Mouse (Mus musculus) MEL (cell line): ENCODE measurements around the gene 2510002D24Rik. TPM values are rescaled to one million over a fixed set of nuclear protein-coding genes. Genes with fewer than 3 reads are reported as not detected.
A peak's percentile ranks its signal among the peaks of the same experiment; 100 is the strongest.

Source experiments
- DNase-seq: peaks from one replicate; pipeline ENCODE4 v3.0.0; 2011; ENCODE audit warnings: low read depth, low spot score
- H3K27ac ChIP-seq: 2 replicates; pipeline ENCODE4 v1.5.1; 2012; ENCODE audit warnings: low read depth, mild to moderate bottlenecking, control low read depth, low read length, moderate library complexity; ENCODE audit not compliant: control insufficient read depth
- H3K27me3 ChIP-seq, 2 experiments: fragments of 150-350 bp in 1 of 2; sonication (generic) in 1 of 2; 2 replicates each; pipeline ENCODE4 v1.6.1; 2012; ENCODE audit warnings: low read length in 2 of 2, mild to moderate bottlenecking in 2 of 2, improper control_type of control experiment in 1 of 2, moderate library complexity in 1 of 2; ENCODE audit not compliant: insufficient read depth in 2 of 2, control insufficient read depth in 1 of 2
- H3K36me3 ChIP-seq, 2 experiments: 2 replicates each; pipeline ENCODE4 v1.6.1; 2012 to 2014; ENCODE audit warnings: low read length in 2 of 2, improper control_type of control experiment in 1 of 2, inconsistent platforms in 1 of 2, mild to moderate bottlenecking in 1 of 2; ENCODE audit not compliant: insufficient read depth in 2 of 2, control insufficient read depth in 1 of 2
- H3K4me1 ChIP-seq, 2 experiments: fragments of 150-350 bp in 1 of 2; sonication (generic) in 1 of 2; 2 replicates each; pipeline ENCODE4 v1.6.1; 2012; ENCODE audit warnings: low read length in 2 of 2, improper control_type of control experiment in 1 of 2, mild to moderate bottlenecking in 1 of 2; ENCODE audit not compliant: insufficient read depth in 2 of 2, control insufficient read depth in 1 of 2
- H3K4me3 ChIP-seq, 2 experiments: fragments of 150-350 bp in 1 of 2; sonication (generic) in 1 of 2; 2 replicates each; pipeline ENCODE4 v1.5.1; 2012; ENCODE audit warnings: low read depth in 2 of 2, low read length in 2 of 2, mild to moderate bottlenecking in 2 of 2, moderate library complexity in 2 of 2, control low read depth in 1 of 2, improper control_type of control experiment in 1 of 2; ENCODE audit not compliant: control insufficient read depth in 1 of 2, insufficient read depth in 1 of 2
- H3K79me2 ChIP-seq: 2 replicates; pipeline ENCODE4 v1.6.1; 2012; ENCODE audit warnings: mild to moderate bottlenecking, low read length, moderate library complexity; ENCODE audit not compliant: control insufficient read depth, poor library complexity, insufficient read depth
- H3K9ac ChIP-seq: 2 replicates; pipeline ENCODE4 v1.6.1; 2012; ENCODE audit warnings: low read depth, mild to moderate bottlenecking, control low read depth, low read length, moderate library complexity; ENCODE audit not compliant: control insufficient read depth, poor library complexity, severe bottlenecking
- H3K9me3 ChIP-seq: fragments of 150-350 bp; sonication (generic); replicated peaks from 2 replicates; pipeline ENCODE4 v1.6.1; 2012; ENCODE audit warnings: mild to moderate bottlenecking, low read length, improper control_type of control experiment, moderate library complexity; ENCODE audit not compliant: insufficient read depth
- BHLHE40 ChIP-seq: IDR thresholded peaks from 2 replicates; pipeline ENCODE4 v1.6.1; 2012; ENCODE audit warnings: low read depth, mild to moderate bottlenecking, inconsistent platforms, low read length, improper control_type of control experiment, borderline replicate concordance
- CTCF ChIP-seq, 3 experiments: IDR thresholded peaks in 2 of 3; conservative IDR thresholded peaks in 1 of 3; 2 replicates each; pipeline ENCODE4 v1.5.1; 2011 to 2012; ENCODE audit warnings: low read length in 3 of 3, low read depth in 2 of 3, mild to moderate bottlenecking in 2 of 3, improper control_type of control experiment in 1 of 3, inconsistent platforms in 1 of 3, mixed read lengths in 1 of 3, moderate library complexity in 1 of 3; ENCODE audit not compliant: control insufficient read depth in 1 of 3, insufficient read depth in 1 of 3, poor library complexity in 1 of 3, severe bottlenecking in 1 of 3
- E2F4 ChIP-seq: IDR thresholded peaks from 2 replicates; pipeline ENCODE4 v1.6.1; 2011; ENCODE audit warnings: low read depth, low read length, improper control_type of control experiment, borderline replicate concordance
- ELF1 ChIP-seq: IDR thresholded peaks from 2 replicates; pipeline ENCODE4 v1.6.1; 2014; ENCODE audit warnings: low read depth, mild to moderate bottlenecking, inconsistent platforms, low read length, improper control_type of control experiment, moderate library complexity
- EP300 ChIP-seq, 2 experiments: IDR thresholded peaks; 2 replicates each; pipeline ENCODE4 v1.6.1; 2011; ENCODE audit warnings: improper control_type of control experiment in 2 of 2, low read length in 2 of 2, low read depth in 1 of 2, mild to moderate bottlenecking in 1 of 2
- ETS1 ChIP-seq: IDR thresholded peaks from 2 replicates; pipeline ENCODE4 v1.6.1; 2012; ENCODE audit warnings: low read depth, mild to moderate bottlenecking, inconsistent platforms, low read length, improper control_type of control experiment, moderate library complexity
- KAT2A ChIP-seq: conservative IDR thresholded peaks from 2 replicates; pipeline ENCODE4 v1.6.1; 2012; ENCODE audit warnings: low read depth, low read length, improper control_type of control experiment, inconsistent platforms
- MAFK ChIP-seq: IDR thresholded peaks from 2 replicates; pipeline ENCODE4 v1.6.1; 2011; ENCODE audit warnings: low read depth, mild to moderate bottlenecking, low read length, improper control_type of control experiment, borderline replicate concordance
- MAX ChIP-seq: IDR thresholded peaks from 2 replicates; pipeline ENCODE4 v1.6.1; 2011; ENCODE audit warnings: low read length, improper control_type of control experiment
- MAZ ChIP-seq: IDR thresholded peaks from 2 replicates; pipeline ENCODE4 v1.6.1; 2012; ENCODE audit warnings: low read depth, mild to moderate bottlenecking, inconsistent platforms, low read length, improper control_type of control experiment
- MEF2A ChIP-seq: IDR thresholded peaks from 2 replicates; pipeline ENCODE4 v1.6.1; 2014; ENCODE audit warnings: low read depth, mild to moderate bottlenecking, inconsistent platforms, low read length, improper control_type of control experiment; ENCODE audit not compliant: poor library complexity, insufficient replicate concordance, severe bottlenecking; ENCODE audit errors: extremely low read depth
- MYB ChIP-seq: IDR thresholded peaks from 2 replicates; pipeline ENCODE4 v1.6.1; 2011; ENCODE audit warnings: mild to moderate bottlenecking, low read depth, low read length, improper control_type of control experiment
- MYC ChIP-seq: IDR thresholded peaks from 2 replicates; pipeline ENCODE4 v1.6.1; 2011; ENCODE audit warnings: low read depth, mild to moderate bottlenecking, low read length, improper control_type of control experiment, moderate library complexity
- NELFE ChIP-seq: IDR thresholded peaks from 2 replicates; pipeline ENCODE4 v1.6.1; 2011; ENCODE audit warnings: low read depth, low read length, improper control_type of control experiment
- NRF1 ChIP-seq: IDR thresholded peaks from 2 replicates; pipeline ENCODE4 v1.6.1; 2014; ENCODE audit warnings: low read depth, mild to moderate bottlenecking, inconsistent platforms, low read length, improper control_type of control experiment, moderate library complexity; ENCODE audit not compliant: poor library complexity, insufficient read depth, severe bottlenecking
- POLR2A ChIP-seq, 2 experiments: IDR thresholded peaks; 2 replicates each; pipeline ENCODE4 v1.6.1; 2011 to 2012; ENCODE audit warnings: low read length in 2 of 2, mild to moderate bottlenecking in 2 of 2, control low read depth in 1 of 2, improper control_type of control experiment in 1 of 2, low read depth in 1 of 2, moderate library complexity in 1 of 2; ENCODE audit not compliant: control insufficient read depth in 1 of 2, insufficient read depth in 1 of 2, poor library complexity in 1 of 2
- POLR2AphosphoS2 ChIP-seq: IDR thresholded peaks from 2 replicates; pipeline ENCODE4 v1.6.1; 2011; ENCODE audit warnings: low read length, improper control_type of control experiment
- POLR2AphosphoS5 ChIP-seq: IDR thresholded peaks from 2 replicates; pipeline ENCODE4 v1.6.1; 2012; ENCODE audit warnings: low read depth, borderline replicate concordance, mild to moderate bottlenecking, inconsistent platforms, low read length, moderate library complexity, mixed read lengths
- SIN3A ChIP-seq: IDR thresholded peaks from 2 replicates; pipeline ENCODE4 v1.6.1; 2012; ENCODE audit warnings: low read length, improper control_type of control experiment, inconsistent platforms
- SMC3 ChIP-seq: IDR thresholded peaks from 2 replicates; pipeline ENCODE4 v1.6.1; 2011; ENCODE audit warnings: low read depth, low read length, improper control_type of control experiment
- TAL1 ChIP-seq: IDR thresholded peaks from 2 replicates; pipeline ENCODE4 v1.6.1; 2012; ENCODE audit warnings: mild to moderate bottlenecking, inconsistent platforms, low read length, moderate library complexity, mixed read lengths
- TBP ChIP-seq: IDR thresholded peaks from 2 replicates; pipeline ENCODE4 v1.8.0; 2011; ENCODE audit warnings: low read depth, low read length, improper control_type of control experiment
- TCF12 ChIP-seq: IDR thresholded peaks from 2 replicates; pipeline ENCODE4 v1.6.1; 2014; ENCODE audit warnings: low read depth, mild to moderate bottlenecking, inconsistent platforms, low read length, improper control_type of control experiment, moderate library complexity
- USF1 ChIP-seq: IDR thresholded peaks from 2 replicates; pipeline ENCODE4 v1.6.1; 2014; ENCODE audit warnings: low read depth, mild to moderate bottlenecking, inconsistent platforms, low read length, improper control_type of control experiment, moderate library complexity
- USF2 ChIP-seq, 2 experiments: IDR thresholded peaks; 2 replicates each; pipeline ENCODE4 v1.6.1; 2011 to 2012; ENCODE audit warnings: improper control_type of control experiment in 2 of 2, low read length in 2 of 2, borderline replicate concordance in 1 of 2, inconsistent platforms in 1 of 2, low read depth in 1 of 2, mild to moderate bottlenecking in 1 of 2; ENCODE audit not compliant: insufficient read depth in 1 of 2
- ZC3H11A ChIP-seq: IDR thresholded peaks from 2 replicates; pipeline ENCODE4 v1.6.1; 2012; ENCODE audit warnings: low read depth, mild to moderate bottlenecking, inconsistent platforms, low read length, improper control_type of control experiment
- ZKSCAN1 ChIP-seq: IDR thresholded peaks from 2 replicates; pipeline ENCODE4 v1.6.1; 2012; ENCODE audit warnings: low read depth, mild to moderate bottlenecking, inconsistent platforms, low read length, improper control_type of control experiment, moderate library complexity
- ZNF384 ChIP-seq: IDR thresholded peaks from 2 replicates; pipeline ENCODE4 v1.6.1; 2012; ENCODE audit warnings: low read depth, mild to moderate bottlenecking, inconsistent platforms, low read length, improper control_type of control experiment
- polyA plus RNA-seq, 2 experiments: library from polyadenylated mRNA; stranded (reverse) in 1 of 2; unstranded in 1 of 2; fragments of >175 nt in 1 of 2; fragments of >200 nt in 1 of 2; gene quantifications; 2 replicates each; pipeline versions ENCODE4 v1.2.1 to v1.2.4; 2012; ENCODE audit warnings: low replicate concordance in 2 of 2, low read depth in 1 of 2; ENCODE audit not compliant: insufficient read length in 2 of 2, insufficient read depth in 1 of 2, missing spikeins in 1 of 2
- total RNA-seq: library from RNA; depleted of rRNA; stranded (reverse); fragments of 300-350 nt; gene quantifications from 2 replicates; pipeline ENCODE4 v1.2.3, GENCODE M21; 2012

The 2510002D24Rik gene
- total and polyA plus RNA-seq, 3 experiments: 25.3 to 33.0 TPM; not detected in 1

GRCm38 (mm10) chr16:18876442-18877308 is 40.3 kb downstream of the 2510002D24Rik start, which contains the start of the genes Mrpl40 and Hira (continued):
- TF ChIP-seq ELF1: peak; percentile 93
- no peak for TF ChIP-seq POLR2AphosphoS5
- TF ChIP-seq SMC3: no peak
- TF ChIP-seq TAL1: no peak
- no peak for TF ChIP-seq MEF2A
- TF ChIP-seq E2F4: peak; percentile 66; the same call in 1 of the 2 replicates
- TF ChIP-seq USF2 (IDR thresholded peaks at IDR 0.05; ENCODE audit: borderline replicate concordance in 1 of 2, insufficient read depth in 1 of 2, low read depth in 1 of 2, low read length in 2 of 2): no peak
- peak; percentile 72 for TF ChIP-seq TBP
- TF ChIP-seq NRF1: peak; percentile 84
- TF ChIP-seq ZNF384: no peak
- no peak for TF ChIP-seq ZC3H11A
- peak; percentile 46; the same call in 1 of the 2 replicates for TF ChIP-seq MYC
- TF ChIP-seq, all 39 proteins: peak for 21

- Histone ChIP-seq H3K79me2 (peaks cover 70% of the 10 kb centered on the region), H3K27ac (peak overlapping the region; percentile 54), H3K4me3 (peak overlapping the region; percentile 76 to 92), H3K9me3 (no peaks in the 10 kb centered on the region), H3K36me3 (peaks cover 22 to 40% of the 10 kb centered on the region in 2 experiments), H3K27me3 (no peaks in the 10 kb centered on the region), H3K9ac (peak overlapping the region; percentile 97), H3K4me1 (peaks cover 15 to 28% of the 10 kb centered on the region in 2 experiments)
- DNase-seq: peak; percentile 88
- TF ChIP-seq NELFE: no peak; the same call in 1 of the 2 replicates
- TF ChIP-seq CTCF (IDR thresholded peaks at IDR 0.05 in 2 of 3, conservative IDR thresholded peaks at IDR 0.05 in 1 of 3; ENCODE audit: control insufficient read depth in 1 of 3, insufficient read depth in 1 of 3, low read depth in 2 of 3, low read length in 3 of 3, poor library complexity in 1 of 3, severe bottlenecking in 1 of 3): peak; percentile 16 to 59 (median 59); a peak in 5 of 6 replicates
- TF ChIP-seq SIN3A: peak; percentile 80
- TF ChIP-seq USF2 (IDR thresholded peaks at IDR 0.05; ENCODE audit: borderline replicate concordance in 1 of 2, insufficient read depth in 1 of 2, low read depth in 1 of 2, low read length in 2 of 2): no peak
- TF ChIP-seq ZNF384: no peak
- TF ChIP-seq KAT2A: 0 out of 2 replicates have a peak, but pooled peaks have one; percentile 27
- no peak for TF ChIP-seq E2F4
- TF ChIP-seq ZC3H11A: no peak
- peak; percentile 52; the same call in 1 of the 2 replicates for TF ChIP-seq USF1
- peak; percentile 89 for TF ChIP-seq MAX
- TF ChIP-seq MAZ: peak; percentile 28; the same call in 1 of the 2 replicates
- TF ChIP-seq POLR2AphosphoS2: no peak
- TF ChIP-seq SMC3: peak; percentile 33; the same call in 1 of the 2 replicates
- no peak; a peak in 2 of 4 replicates for TF ChIP-seq POLR2A (IDR thresholded peaks at IDR 0.05; ENCODE audit: control insufficient read depth in 1 of 2, insufficient read depth in 1 of 2, low read depth in 1 of 2, low read length in 2 of 2, poor library complexity in 1 of 2)
- no peak for TF ChIP-seq POLR2AphosphoS5
- peak; percentile 43; the same call in 1 of the 2 replicates for TF ChIP-seq TCF12
- TF ChIP-seq TAL1: no peak
- no peak for TF ChIP-seq MAFK
- TF ChIP-seq BHLHE40: peak; percentile 9; the same call in 1 of the 2 replicates
- 0 out of 2 replicates have a peak, but pooled peaks have one; percentile 24 for TF ChIP-seq ETS1
- TF ChIP-seq MYC: peak; percentile 80
- no peak; a peak in 1 of 4 replicates for TF ChIP-seq EP300 (IDR thresholded peaks at IDR 0.05; ENCODE audit: low read depth in 1 of 2, low read length in 2 of 2)
- TF ChIP-seq ZKSCAN1: 0 out of 2 replicates have a peak, but pooled peaks have one; percentile 5
- TF ChIP-seq NRF1: peak; percentile 21; the same call in 1 of the 2 replicates
- TF ChIP-seq MYB: no peak
Measured at GRCm38 (mm10) chr16:18877386-18878090, 41.2 kb downstream of the 2510002D24Rik start.
